Mouse (Mus musculus) brain, embryonic 14.5 days (tissue): ENCODE results near the gene Kctd8.

Source experiments
- CTCF ChIP-seq: fragments of 200-500 bp; IDR thresholded peaks from 2 replicates; pipeline ENCODE4 v1.5.1; 2012; ENCODE audit warnings: inconsistent platforms, mild to moderate bottlenecking, moderate library complexity, borderline replicate concordance; ENCODE audit not compliant: insufficient read depth, insufficient read length; ENCODE audit errors: extremely low read depth
- POLR2A ChIP-seq: fragments of 200-500 bp; IDR thresholded peaks from 2 replicates; pipeline ENCODE4 v1.6.1; 2012; ENCODE audit warnings: mild to moderate bottlenecking, inconsistent platforms, borderline replicate concordance; ENCODE audit not compliant: poor library complexity, insufficient read depth, insufficient read length, severe bottlenecking; ENCODE audit errors: extremely low read depth

DNA sequence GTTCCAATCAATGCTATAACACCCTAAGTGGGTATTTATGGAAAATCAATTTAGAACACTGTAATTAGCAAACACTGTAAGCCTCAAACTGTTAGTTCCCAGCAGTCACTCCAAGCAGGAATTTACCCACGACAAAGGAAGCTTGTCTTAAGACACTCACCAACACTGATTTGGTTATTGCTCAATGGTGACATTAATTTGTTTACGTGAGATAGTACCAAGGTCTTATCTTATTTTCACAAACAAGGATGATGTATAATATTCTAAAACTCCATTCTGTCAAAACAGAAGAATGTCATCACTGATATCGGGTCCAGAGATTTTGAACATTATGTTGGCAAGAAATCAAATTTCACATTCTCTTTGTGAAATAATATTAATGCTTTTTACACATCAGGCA lies 185.0 kb downstream of the Kctd8 start:
- no peak for TF ChIP-seq CTCF
- TF ChIP-seq POLR2A = no peak
